Mouse (Mus musculus): Measurements from ENCODE around the gene Ubfd1.

The Ubfd1 gene

DNA sequence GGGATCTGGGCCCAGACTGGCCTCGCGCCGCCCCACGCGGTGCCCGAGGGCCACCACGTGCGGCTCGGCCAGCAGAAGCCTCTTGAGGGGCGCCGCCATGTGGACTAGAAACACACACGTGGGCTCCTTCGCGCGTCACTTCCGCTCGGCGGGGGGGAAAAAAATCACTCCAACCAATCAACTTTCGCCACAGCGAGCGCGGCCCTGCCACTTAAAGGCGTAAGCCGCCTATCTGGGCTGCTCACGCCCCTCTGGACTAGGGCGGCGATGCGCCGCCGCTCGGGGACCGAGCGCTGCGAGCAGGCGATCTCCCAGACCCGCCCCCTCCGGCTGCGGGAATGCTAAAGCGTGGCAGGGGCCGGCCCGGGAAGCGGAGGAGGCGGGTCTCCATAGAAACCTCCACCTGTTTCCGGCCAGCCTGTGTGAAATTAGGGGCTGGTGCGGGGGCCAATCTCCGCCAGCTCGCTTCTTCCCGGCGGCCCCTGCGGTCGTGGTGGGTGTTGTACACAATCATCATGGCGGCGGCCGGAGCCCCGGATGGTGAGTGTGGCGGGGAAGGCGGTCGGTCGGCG is at the start of gene Ubfd1, which contains the start of gene Ears2:
TSS of gene Ubfd1 (plus strand) at position 231 of the 572 bp plus-strand sequence.
TSS of gene Ears2 (minus strand) at position 319 of the 572 bp plus-strand sequence.
- peak; percentile 96 for DNase-seq (ENCODE audit: low spot score in 2 of 2)

DNA sequence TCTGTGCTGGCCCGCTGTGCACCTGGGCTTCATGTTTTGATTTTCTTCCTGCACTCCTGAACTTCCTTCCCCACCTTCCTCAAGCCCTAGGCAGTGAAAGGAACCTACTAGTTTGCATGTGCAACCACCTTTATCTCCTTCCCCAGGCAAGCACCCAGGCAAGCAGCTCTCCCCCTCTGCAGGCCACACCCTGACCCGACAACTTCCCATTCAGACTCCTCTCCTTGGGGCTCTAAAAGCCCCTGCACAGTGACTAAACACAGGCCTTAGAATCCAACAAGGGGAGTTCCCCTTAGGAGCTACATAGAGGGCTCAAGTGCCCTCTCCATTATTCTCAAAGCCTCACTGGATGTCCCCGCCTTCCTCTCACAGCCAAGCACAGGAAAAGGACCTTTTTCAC is 48.7 kb upstream of the Ubfd1 start:
- no peak for DNase-seq (ENCODE audit: low spot score in 2 of 2)

DNA sequence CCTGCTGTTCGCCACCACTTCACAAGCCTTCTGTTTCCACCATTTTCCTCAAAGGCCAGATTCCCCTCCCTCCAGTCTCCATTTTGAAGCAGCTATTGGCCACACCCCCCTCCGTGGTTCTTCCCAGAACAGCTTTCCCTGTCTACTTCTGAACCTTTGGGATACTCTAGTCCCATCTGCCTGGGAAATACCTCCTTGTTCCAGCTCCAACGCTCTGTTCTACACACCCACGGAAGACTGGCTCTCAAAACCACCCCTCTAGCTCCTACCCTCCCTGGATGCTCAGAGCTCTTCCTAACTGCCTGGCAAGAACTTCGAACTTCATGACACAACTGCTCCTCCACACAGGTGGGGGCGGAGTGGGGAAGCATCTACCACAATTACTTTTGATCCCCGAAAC is 48.0 kb upstream of the Ubfd1 start:
- DNase-seq (ENCODE audit: low spot score in 2 of 2), result peak; percentile 39 to 63

DNA sequence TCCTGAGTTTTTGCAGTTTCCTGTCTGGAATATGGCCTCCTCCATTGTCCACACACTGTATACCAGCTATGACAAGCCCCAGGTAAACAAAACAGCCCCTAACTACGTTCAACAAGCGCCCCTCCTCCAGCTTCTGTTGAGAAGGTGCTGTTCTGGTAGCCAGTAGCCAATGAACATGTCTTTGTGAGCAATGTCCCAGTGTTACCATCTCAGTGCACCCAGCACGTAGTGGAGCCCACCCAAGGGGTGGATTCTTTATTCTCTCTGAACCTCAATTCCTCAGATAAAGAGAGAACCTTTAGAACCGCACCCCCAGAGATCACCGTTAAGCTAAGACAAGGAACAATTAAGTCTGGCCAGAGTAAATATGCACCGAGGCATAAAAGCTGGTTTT is 46.7 kb upstream of the Ubfd1 start:
- DNase-seq (ENCODE audit: low spot score in 2 of 2), result no peak

DNA sequence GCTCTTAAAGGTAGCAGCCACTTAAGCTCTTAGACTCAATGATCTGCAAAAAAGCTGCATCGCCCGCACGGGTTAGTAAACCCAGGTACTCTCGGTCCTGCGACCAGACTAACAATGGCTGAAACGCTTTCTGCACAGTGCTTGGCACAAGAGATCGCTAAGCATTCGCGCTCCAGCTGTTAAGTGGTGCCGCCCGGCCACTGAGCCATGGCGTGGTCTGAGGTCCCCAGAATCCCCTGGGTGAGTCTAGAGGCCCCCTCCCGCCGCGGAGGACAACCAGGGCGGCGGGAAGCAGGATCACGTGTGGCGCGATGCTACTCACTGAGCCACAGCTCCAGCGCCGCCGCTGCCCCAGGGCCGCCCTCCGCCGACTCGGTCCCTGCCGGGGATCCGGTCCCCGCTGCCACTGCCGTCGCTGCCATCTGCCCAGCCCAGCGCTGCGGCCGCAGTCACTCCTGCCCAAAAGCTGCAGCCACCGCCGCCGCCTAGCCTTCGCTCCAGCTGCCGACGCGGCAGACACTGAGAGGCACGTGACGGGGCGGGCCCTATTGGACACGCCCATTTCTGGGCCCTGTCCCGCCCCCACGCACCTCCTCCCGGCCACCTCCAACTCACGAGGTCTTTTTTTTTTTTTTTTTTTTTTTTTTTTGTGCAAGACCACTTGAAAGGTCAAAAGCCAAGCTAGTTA is 46.2 kb upstream of the Ubfd1 start, which contains the start of gene Gga2:
TSS of gene Gga2 (minus strand) at position 556 of the 688 bp plus-strand sequence.
- DNase-seq (ENCODE audit: low spot score in 2 of 2), result peak; percentile 83 to 85

DNA sequence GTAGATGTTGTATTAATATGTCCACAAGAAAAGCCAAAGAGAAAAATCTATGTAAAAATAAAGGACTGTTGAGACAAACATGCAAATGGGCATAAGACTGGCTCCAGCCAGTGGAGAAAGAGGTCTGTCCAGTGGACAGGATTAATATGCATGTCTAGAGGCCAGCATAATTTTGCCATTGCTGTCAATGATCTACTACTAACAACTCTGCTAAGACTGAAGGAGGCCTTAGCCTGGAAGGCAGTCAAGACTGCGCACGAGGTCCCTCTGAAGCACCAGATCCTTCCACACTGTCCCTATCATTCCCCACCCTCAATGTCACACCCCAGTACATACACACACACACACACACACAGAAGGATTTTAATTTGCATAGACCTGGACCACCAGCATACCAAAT is 44.8 kb upstream of the Ubfd1 start:
- no peak for DNase-seq (ENCODE audit: low spot score in 2 of 2)

DNA sequence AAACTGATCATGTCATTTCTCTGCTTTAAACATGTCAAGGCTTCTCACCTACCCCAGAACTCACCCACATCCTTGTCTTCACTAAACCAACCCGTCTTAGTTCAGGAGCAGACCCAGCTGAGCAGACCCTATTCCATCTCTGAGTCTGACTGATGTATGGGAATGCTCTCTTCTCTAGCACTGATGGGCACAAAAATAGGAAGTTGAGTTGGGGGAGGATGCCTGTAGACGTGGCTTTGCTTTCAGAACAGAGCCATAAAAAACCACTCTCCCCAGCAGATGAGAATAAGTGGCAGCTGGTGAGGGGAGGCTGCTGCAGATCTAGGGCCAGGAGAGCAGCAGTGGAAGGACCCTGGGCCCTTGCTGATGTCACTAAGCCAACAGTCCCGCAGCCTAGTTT is 33.6 kb upstream of the Ubfd1 start:
- DNase-seq (ENCODE audit: low spot score in 2 of 2), result no peak

DNA sequence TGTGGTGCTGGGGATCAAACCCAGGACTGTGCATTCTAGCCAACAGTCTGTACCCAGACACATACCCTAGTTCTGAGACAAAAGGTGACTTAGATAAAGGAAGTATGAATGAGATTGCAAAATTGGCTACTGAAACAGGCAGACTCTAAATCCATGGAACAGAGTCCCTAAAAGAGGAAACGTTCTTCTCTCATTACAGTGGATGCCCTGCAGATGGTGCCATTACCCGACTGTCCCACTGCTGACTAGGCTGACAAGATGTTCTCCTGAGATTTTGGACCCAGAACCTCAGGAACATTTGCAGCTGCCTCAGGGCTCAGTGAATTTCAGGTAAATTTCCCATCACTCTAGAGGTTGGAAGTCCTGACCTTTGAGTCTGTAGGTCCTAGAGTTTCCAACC is 32.6 kb upstream of the Ubfd1 start:
- DNase-seq (ENCODE audit: low spot score in 2 of 2), result no peak

DNA sequence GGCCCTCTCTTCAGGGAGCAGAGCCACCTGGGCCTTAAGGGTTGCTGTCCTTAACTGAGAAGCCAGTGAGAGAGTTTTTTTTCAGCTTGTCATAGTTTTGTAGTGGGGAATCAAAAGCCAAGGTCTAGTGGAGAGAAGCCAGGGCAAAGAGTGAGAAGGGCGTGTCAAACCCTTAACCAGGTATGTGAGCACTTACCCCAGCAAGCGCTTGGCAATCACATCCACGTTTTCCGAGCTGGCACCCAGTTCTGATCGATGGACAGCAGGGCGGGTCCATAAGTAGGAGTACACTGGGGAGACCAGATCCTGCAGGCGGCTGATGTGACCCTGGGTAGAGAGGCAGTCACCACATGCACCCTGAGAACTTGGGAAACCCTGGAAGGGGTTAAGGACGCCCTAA is 22.9 kb upstream of the Ubfd1 start:
- no peak for DNase-seq (ENCODE audit: low spot score in 2 of 2)

DNA sequence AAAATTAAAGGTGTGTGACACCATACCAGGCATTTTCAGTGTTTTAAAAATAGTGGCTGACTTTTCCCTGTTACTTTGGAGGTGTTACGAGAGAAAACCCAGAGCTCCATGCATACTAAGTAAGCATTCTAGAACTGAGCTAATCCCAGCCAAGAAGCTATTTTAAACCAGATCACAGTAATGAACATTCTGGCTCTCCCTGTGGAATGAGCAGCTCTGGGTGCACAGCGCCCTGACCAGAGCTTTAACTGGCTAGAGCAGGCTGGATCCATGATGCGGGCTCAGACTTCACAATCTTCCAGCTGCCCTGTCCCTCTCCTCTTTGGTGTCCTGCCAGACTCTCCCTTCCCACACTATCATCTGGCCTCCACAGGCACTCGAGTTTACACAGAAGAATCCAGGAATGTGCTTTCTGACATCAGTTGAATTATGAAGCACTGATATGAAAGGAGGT is 21.8 kb upstream of the Ubfd1 start:
- DNase-seq (ENCODE audit: low spot score in 2 of 2), result peak in 1 of 2 experiments; percentile 30

DNA sequence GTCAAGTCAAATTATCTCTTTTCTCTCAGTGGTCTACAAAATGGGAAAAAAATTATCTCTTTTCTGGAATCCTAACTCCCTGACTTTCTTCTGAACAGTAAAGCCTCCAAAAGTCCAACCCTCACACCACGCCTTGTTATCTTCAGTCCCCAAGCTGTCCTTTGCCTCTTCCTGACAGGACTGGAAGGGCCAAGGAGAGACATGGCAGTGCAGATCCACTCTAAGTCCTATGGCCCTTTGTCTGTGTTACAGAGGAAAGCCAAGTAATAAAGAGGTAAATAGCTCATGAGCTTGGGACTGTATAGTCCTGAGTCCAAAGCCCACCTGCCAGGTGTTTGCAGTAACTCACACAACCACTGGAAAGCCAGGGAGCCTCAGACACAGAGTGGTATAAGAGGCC is 21.3 kb upstream of the Ubfd1 start:
- no peak for DNase-seq (ENCODE audit: low spot score in 2 of 2)

DNA sequence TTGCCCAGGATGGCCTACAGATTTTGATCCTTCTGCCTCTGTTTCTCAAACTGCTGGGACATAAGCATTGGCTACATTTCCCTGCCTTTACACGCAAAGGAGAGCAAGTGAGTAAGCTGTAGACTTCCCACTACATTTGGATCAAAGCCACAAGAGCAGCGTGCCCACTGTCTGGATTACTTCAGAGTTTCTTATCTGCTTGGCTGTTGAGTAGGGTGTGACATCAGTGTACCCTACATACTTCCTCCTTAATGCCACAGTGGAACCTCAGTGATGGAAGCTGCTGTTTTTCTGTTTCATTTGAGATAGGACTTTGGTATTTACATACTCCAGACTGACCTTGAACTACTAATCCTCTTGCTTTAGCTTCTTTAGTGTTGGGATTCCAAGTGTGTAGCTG is 20.2 kb upstream of the Ubfd1 start:
- no peak for DNase-seq (ENCODE audit: low spot score in 2 of 2)

DNA sequence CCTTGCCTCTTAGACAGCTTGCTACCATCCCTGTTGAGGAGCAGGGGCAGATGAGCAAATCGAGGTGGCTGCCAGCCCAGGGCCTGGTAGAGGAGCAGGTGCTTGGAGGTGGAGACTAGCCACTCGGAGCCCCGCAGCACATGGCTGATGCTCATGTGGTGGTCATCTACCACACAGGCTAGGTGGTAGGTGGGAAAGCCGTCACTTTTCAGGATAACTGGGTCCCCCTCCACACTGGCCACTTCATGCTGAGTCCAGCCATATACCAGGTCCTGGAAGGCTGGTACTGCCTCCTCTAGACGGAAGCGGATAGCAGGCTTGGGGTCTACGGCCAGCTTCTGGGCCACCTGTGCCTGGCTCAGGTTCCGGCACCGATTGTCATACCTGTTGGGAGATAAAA is 18.8 kb upstream of the Ubfd1 start:
- no peak for DNase-seq (ENCODE audit: low spot score in 2 of 2)

DNA sequence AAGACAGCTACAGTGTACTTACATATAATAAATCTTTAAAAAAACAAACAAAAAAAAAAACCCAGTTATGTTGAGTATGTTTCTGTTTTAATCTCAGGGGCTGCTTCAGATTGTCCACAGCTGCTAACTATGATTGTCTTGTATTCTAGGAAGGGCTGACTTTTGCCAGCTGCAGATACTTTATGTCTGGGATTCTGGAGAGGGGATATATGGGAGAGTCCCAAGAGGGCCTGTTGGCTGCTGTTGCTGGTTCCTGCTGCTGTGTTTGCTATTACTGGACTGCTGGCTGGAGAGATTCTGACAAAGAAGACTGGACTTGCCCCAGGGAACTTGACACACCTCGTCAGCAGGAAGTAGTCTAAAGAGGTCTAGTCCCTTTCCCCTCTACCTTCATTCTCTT is 16.1 kb upstream of the Ubfd1 start:
- no peak for DNase-seq (ENCODE audit: low spot score in 2 of 2)

DNA sequence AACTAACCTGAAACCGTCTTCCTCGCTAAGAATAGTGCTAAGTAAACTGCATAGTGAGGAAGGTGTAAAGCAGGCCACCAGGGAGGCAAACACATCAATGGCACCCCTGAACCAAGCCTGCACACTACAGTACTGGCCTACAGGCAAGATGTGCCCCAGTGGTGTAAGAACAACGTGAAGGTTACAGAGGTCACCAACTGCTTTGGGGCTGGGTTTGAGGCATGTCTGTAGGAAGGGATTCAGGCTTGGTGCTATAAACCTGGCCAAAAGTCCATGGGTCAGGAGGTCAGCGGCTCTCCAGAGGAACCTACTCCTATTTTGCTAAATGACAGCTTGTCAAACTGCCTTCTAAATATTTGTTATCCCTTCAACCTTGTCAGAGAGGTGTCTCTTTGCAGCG is 10.3 kb upstream of the Ubfd1 start:
- no peak for DNase-seq (ENCODE audit: low spot score in 2 of 2)

DNA sequence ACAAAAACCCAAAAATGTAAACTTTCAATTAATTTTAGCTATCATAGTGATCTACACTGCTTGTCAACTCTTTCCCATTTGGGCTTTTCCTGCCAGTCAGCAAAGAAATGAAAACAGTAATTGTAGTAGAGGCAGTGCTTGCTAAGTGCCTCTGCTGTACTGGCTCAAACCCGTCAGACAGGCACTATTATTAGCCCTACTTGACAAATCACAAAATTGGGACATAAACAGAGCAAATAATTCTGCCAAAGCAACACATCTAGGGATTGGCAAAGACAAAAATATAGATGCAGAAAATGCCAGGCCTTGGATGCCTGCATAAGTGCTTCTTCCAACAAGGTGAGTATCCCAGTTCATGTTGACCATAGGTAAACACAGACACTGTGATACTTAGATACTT is 1.3 kb upstream of the Ubfd1 start:
- no peak for DNase-seq (ENCODE audit: low spot score in 2 of 2)

DNA sequence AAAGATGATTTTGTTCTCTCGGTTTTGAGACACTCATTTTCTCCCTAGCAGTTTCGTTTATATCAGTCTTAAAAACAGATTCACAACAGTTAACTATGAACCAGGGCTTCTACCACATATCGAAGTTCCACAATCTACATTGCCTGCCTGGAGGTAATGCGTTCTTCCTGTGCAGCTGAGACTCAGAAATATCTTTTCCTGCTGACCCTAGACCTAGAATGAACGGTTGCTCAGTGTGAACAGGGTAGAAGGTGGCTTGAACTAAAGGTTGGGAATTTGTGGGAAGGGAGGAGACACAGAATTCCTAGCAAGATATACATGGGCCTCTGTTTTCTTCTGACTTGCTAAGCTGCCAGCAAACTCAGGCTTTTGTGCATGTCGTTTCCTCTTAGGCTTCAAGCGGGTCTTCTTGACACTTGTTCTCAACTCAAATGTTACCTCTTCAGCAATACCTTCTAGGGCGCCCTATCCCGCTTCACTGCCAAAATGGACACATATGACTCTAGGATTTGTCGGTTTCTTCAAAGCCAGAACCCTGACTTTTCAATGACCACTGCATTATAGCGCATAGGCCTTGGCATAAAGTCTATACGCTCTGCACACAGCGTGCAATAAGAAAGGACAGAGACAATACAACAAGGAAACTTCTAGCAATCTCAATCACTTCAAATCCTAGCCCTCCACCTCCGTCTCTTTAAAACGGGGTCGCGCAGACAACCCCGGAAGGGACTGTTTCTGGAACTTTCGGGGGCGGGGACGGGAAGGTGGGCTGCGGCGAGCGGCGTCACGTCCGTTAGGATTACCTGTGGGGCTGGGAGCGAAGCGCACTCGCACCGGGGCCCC is 652 bp upstream of the Ubfd1 start:
- DNase-seq (ENCODE audit: low spot score in 2 of 2), result no peak

DNA sequence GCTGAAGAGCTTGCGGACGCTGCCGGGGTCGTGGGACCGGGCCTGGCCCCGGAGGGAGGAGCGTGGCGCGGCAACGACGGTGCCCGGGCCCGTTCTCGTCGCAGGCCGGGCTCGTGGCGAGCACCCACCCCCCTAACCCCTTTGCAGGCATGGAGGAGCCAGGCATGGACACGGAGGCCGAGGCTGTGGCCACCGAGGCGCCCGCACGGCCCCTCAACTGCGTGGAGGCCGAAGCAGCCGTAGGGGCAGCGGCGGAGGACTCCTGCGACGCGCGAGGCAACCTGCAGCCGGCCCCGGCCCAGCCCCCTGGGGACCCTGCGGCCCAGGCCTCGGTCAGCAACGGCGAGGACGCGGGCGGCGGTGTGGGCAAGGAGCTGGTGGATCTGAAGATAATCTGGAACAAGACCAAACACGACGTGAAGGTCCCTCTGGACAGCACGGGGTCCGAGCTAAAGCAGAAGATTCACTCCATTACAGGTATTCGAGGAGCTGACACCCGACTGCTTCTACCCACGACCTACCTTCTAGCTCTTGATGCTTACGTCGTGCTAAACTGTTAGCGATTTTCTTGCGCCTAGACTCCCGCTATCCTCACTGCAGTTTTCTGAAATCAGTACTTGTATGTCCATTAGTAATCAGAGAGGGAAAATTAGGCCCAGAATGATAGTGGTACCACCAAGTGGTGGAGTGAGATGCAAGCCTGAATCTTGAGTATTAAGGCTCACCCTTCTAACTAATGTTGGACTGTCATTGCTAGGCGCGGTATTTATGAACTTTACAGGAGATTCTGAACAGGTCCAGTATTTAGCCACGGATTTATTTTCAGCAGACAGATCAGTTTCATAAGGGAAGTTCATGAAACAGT is 774 bp downstream of the Ubfd1 start:
- DNase-seq (ENCODE audit: low spot score in 2 of 2), result no peak

DNA sequence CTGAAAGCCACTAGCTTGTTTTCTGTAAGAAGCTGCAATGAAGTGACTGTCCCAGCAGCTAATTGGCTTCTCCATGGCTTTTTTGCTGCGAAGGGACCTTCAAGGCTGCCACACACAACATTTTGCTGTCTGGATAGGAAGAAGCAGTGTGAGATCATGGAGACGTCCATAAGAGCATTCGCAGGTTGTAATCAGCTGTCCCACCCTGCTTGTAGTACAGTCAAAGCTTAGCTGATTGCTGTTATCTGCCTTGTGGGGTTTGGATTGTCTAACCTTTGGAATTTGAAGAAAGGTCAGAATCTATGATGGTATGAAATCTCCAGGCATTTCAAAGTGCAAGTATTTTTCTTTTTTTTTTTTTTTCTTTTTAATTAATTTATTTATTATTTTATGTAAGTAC is 7.4 kb downstream of the Ubfd1 start:
- no peak for DNase-seq (ENCODE audit: low spot score in 2 of 2)

DNA sequence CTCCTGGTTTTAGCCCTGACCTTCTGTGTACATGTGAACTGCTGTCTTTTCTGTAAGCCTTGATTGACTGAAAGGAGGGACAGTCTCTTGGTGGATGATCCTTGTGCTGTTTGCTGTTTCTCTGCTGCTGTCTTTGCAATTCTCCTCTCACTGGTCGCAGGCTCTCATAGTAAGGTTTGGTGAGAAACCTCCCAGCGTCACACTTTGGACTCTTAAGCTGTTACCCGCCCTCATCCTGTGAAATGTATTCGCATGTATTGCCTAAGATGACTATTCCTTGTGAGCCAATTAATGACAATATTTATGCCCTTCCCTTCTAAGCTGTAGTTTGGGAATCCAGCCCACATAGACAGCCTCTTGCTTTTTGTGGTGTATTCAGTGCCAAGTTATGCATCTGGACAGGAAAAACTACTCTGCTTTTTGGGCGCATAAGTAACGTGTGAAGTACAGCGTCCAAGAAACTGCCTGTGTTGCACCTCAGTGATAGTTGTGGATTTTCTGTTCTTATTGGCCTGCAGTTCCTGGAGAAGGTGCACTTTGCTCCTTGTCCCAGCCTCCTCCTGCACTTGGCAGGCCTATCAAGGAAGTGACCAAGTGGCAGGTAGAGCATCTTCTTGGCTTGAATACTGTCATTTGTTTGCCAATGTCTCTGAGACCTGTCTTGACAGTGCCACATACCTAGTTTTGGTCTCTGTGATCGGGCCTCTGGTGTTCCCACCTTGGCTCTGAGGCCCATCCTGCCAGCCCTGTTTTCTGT is 13.0 kb downstream of the Ubfd1 start:
- no peak for DNase-seq (ENCODE audit: low spot score in 2 of 2)

DNA sequence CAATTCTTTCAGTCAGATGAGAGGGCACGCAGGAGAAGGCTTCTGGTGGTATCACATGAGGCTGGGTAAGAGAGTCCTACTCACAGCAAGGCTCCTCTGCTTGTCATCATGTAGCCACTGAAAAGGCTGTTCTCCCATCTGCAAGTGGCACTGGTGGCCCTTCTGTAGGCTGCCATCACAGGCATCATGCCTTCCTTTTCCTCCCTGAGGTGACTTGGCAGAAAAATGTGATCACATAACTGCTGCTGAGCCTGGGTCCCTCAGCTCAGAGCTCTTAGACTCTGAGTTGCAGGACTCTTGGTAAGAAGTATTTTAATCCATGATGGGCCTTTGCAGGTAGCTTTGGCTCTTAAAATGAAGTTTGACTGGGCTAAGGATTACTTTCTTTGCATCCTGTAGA is 14.1 kb downstream of the Ubfd1 start:
- no peak for DNase-seq (ENCODE audit: low spot score in 2 of 2)

Measured in right cerebral cortex, postnatal 36 days (tissue).